Comparison of ENCODE assay signal across 1 mouse cellular context in the genomic region with DNA sequence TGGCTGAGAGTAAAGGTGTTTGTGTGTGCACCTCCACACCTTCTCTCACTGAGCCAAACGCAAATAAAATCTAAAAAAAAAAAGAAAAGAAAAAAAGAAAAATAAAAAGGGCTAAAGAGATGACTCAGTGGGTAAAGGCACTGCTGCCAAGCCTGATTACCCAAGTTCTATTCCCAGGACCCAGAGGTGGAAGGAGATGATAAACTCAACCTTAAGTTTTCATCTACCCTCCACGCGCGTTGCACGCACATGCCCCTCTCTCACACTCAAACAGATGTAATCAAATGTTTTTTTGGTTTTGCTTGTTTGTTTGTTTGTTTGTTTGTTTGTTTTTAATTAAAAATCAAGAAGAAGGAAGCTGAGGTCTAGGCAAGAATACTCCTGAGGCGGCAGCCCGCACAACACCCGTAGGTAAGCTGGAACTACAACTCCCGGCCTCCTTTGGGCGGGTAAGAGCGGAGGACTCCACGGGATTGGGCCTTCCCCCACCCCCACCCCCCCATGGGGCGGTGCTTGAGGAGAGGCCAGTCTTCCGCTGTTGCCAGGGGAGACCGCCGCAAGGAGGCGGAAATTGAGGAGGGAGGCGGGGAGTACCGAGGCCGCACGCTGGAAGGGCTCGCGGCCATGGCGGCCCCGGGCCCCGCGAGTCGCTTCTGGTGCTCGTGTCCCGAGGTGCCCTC.
A peak's percentile ranks its signal among the peaks of the same experiment; 100 is the strongest.
TF ChIP-seq lines count a peak whose summit lies in the region.

A gene (plus strand): TSS at position 502 of the 680 bp plus-strand sequence.

TF ChIP-seq in MEL, 35 proteins besides CTCF, POLR2A, EP300 and RAD21 (continued from another document):
- TF ChIP-seq TBP (IDR thresholded peaks at IDR 0.05; ENCODE audit: low read depth, low read length) (no peak), MEF2A (IDR thresholded peaks at IDR 0.05; ENCODE audit: extremely low read depth, insufficient replicate concordance, low read depth, low read length, poor library complexity, severe bottlenecking) (no peak), GABPA (IDR thresholded peaks at IDR 0.05; ENCODE audit: low read depth, low read length) (no peak), MYC (IDR thresholded peaks at IDR 0.05; ENCODE audit: low read depth, low read length) (peak; percentile 58; the same call in 1 of the 2 replicates), USF2 (IDR thresholded peaks at IDR 0.05; ENCODE audit: borderline replicate concordance in 1 of 2, insufficient read depth in 1 of 2, low read depth in 1 of 2, low read length in 2 of 2) (no peak), HCFC1 (IDR thresholded peaks at IDR 0.05; ENCODE audit: low read depth, low read length) (peak; percentile 98), TCF12 (IDR thresholded peaks at IDR 0.05; ENCODE audit: low read depth, low read length) (0 out of 2 replicates have a peak, but pooled peaks have one; percentile 22), ETS1 (IDR thresholded peaks at IDR 0.05; ENCODE audit: low read depth, low read length) (peak; percentile 25; the same call in 1 of the 2 replicates), MYB (IDR thresholded peaks at IDR 0.05; ENCODE audit: low read depth, low read length) (no peak), MAZ (IDR thresholded peaks at IDR 0.05; ENCODE audit: low read depth, low read length) (peak; percentile 93), ZMIZ1 (IDR thresholded peaks at IDR 0.05; ENCODE audit: low read depth, low read length) (peak; percentile 69; the same call in 1 of the 2 replicates), USF1 (IDR thresholded peaks at IDR 0.05; ENCODE audit: low read depth, low read length) (peak; percentile 50)
